Mouse (Mus musculus): ENCODE results near the gene Rras. TPM values are rescaled to one million over a fixed set of nuclear protein-coding genes. Genes with fewer than 3 reads are reported as not detected.

The Rras gene
- polyA plus RNA-seq, 1 experiment, result 56.8 TPM

DNA sequence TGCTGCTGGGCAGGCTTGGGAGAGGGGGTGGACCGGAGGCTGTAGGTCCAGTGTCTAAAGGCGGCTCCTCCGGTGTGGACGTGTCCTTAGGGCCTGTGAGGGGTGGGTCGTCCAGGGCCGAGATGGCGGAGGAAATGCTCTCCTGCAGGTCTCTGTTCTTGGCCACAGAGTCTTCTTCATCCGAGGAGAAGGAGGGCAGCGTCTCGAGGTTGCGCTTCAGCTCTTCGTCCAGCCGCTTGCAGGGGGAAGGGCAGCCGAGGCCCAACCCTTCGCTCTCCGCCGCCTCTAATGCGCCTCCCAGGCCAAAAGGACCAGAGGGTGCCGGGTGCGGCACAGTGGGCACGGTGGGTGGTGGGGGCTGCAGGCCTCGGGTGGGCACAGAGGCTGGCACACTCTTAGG lies 28.0 kb downstream of the Rras start:
- peaks cover 10% of the 10 kb centered on the region for H3K79me3 ChIP-seq (ENCODE audit: low read depth)
- no peak for TF ChIP-seq USF1 (IDR thresholded peaks at IDR 0.05; ENCODE audit: low read depth)
- no peak for TF ChIP-seq CEBPB (IDR thresholded peaks at IDR 0.05; ENCODE audit: low read depth)
- TF ChIP-seq MAX (IDR thresholded peaks at IDR 0.05), result no peak
- TF ChIP-seq CTCF (IDR thresholded peaks at IDR 0.05; ENCODE audit: control insufficient read depth, insufficient read depth, insufficient read length), result no peak
- no peak for TF ChIP-seq MYOD1 (IDR thresholded peaks at IDR 0.05; ENCODE audit: control insufficient read depth, insufficient read length, low read depth)
- no peak for TF ChIP-seq MYOG (IDR thresholded peaks at IDR 0.05; ENCODE audit: control insufficient read depth, extremely low read depth, insufficient read length)
- TF ChIP-seq FOSL1 (IDR thresholded peaks at IDR 0.05; ENCODE audit: insufficient read depth, low read length, poor library complexity, severe bottlenecking), result no peak
- no peaks in the 10 kb centered on the region for H3K27me3 ChIP-seq (ENCODE audit: control insufficient read depth, insufficient read depth, insufficient read length)
- H3K79me2 ChIP-seq (ENCODE audit: control insufficient read depth, insufficient read depth), result peaks cover 33% of the 10 kb centered on the region
- peaks cover 50% of the 10 kb centered on the region for H3K36me3 ChIP-seq (ENCODE audit: control insufficient read depth, insufficient read depth)
- no peak overlapping the region for H3ac ChIP-seq (ENCODE audit: control insufficient read depth, insufficient read length, low read depth)
- no peak overlapping the region for H3K4me3 ChIP-seq (ENCODE audit: insufficient read depth, poor library complexity, severe bottlenecking)

DNA sequence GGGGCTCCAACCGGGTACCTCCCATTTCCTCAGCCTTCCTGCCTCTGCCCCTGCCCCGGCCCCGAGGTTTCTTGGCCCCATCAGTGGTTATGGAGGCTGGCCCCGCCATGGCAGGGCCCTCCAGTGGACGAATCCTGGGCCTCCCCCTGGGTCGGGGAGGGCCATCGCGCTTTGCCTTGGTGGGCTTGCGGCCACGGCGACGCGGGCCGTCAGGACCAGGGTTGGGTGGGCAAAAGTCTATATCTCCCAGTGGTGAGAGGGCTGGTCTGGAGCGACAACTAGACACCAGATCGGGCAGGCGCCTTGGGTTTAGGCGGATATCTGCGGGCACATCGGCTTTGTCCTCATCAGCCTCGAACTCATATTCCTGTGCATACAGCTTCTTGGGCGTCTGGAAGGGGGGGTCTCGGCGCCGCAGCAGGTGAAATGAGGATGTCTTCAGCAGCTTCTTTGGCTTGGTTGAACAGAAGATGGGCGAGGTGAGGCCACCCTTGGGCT lies 29.1 kb downstream of the Rras start:
- Histone ChIP-seq H3ac (ENCODE audit: control insufficient read depth, insufficient read length, low read depth) (no peak overlapping the region), H3K27me3 (ENCODE audit: control insufficient read depth, insufficient read depth, insufficient read length) (no peaks in the 10 kb centered on the region), H3K79me3 (ENCODE audit: low read depth) (peaks cover 18% of the 10 kb centered on the region), H3K4me3 (ENCODE audit: insufficient read depth, poor library complexity, severe bottlenecking) (no peak overlapping the region), H3K36me3 (ENCODE audit: control insufficient read depth, insufficient read depth) (peaks cover 50% of the 10 kb centered on the region), H3K79me2 (ENCODE audit: control insufficient read depth, insufficient read depth) (peaks cover 41% of the 10 kb centered on the region)
- TF ChIP-seq CTCF (IDR thresholded peaks at IDR 0.05; ENCODE audit: control insufficient read depth, insufficient read depth, insufficient read length) (no peak), USF1 (IDR thresholded peaks at IDR 0.05; ENCODE audit: low read depth) (no peak), MYOG (IDR thresholded peaks at IDR 0.05; ENCODE audit: control insufficient read depth, extremely low read depth, insufficient read length) (no peak), MAX (IDR thresholded peaks at IDR 0.05) (no peak), FOSL1 (IDR thresholded peaks at IDR 0.05; ENCODE audit: insufficient read depth, low read length, poor library complexity, severe bottlenecking) (no peak), MYOD1 (IDR thresholded peaks at IDR 0.05; ENCODE audit: control insufficient read depth, insufficient read length, low read depth) (no peak), CEBPB (IDR thresholded peaks at IDR 0.05; ENCODE audit: low read depth) (no peak)

DNA sequence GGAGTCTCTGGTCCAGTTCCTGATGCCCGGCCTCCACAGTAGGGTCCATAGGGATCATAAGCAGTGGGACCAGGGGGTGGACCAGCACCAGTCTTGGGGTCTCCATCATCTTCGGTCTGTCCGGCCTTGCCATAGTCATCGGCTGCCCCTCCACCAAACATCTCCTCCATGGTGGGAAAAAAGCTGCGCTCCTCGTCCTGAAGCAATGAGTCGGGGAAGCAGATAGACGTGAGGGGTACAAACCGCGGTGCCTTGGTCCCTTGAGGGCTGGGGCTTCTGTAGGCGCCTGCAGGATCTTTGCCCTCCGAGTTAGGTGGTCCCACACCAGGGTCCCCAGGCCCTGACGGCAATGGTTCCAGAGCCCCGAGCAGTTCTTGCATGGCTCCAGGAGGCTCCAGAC lies 29.7 kb downstream of the Rras start:
- H3K36me3 ChIP-seq (ENCODE audit: control insufficient read depth, insufficient read depth), result peaks cover 46% of the 10 kb centered on the region
- TF ChIP-seq FOSL1 (IDR thresholded peaks at IDR 0.05; ENCODE audit: insufficient read depth, low read length, poor library complexity, severe bottlenecking), result no peak
- TF ChIP-seq CTCF (IDR thresholded peaks at IDR 0.05; ENCODE audit: control insufficient read depth, insufficient read depth, insufficient read length), result no peak
- no peak for TF ChIP-seq MYOD1 (IDR thresholded peaks at IDR 0.05; ENCODE audit: control insufficient read depth, insufficient read length, low read depth)
- TF ChIP-seq CEBPB (IDR thresholded peaks at IDR 0.05; ENCODE audit: low read depth), result no peak
- no peak for TF ChIP-seq MYOG (IDR thresholded peaks at IDR 0.05; ENCODE audit: control insufficient read depth, extremely low read depth, insufficient read length)
- TF ChIP-seq MAX (IDR thresholded peaks at IDR 0.05), result no peak
- TF ChIP-seq USF1 (IDR thresholded peaks at IDR 0.05; ENCODE audit: low read depth), result no peak
- H3K79me2 ChIP-seq (ENCODE audit: control insufficient read depth, insufficient read depth), result peaks cover 45% of the 10 kb centered on the region
- H3K4me3 ChIP-seq (ENCODE audit: insufficient read depth, poor library complexity, severe bottlenecking), result no peak overlapping the region
- no peak overlapping the region for H3ac ChIP-seq (ENCODE audit: control insufficient read depth, insufficient read length, low read depth)
- peaks cover 21% of the 10 kb centered on the region for H3K79me3 ChIP-seq (ENCODE audit: low read depth)
- H3K27me3 ChIP-seq (ENCODE audit: control insufficient read depth, insufficient read depth, insufficient read length), result no peaks in the 10 kb centered on the region

DNA sequence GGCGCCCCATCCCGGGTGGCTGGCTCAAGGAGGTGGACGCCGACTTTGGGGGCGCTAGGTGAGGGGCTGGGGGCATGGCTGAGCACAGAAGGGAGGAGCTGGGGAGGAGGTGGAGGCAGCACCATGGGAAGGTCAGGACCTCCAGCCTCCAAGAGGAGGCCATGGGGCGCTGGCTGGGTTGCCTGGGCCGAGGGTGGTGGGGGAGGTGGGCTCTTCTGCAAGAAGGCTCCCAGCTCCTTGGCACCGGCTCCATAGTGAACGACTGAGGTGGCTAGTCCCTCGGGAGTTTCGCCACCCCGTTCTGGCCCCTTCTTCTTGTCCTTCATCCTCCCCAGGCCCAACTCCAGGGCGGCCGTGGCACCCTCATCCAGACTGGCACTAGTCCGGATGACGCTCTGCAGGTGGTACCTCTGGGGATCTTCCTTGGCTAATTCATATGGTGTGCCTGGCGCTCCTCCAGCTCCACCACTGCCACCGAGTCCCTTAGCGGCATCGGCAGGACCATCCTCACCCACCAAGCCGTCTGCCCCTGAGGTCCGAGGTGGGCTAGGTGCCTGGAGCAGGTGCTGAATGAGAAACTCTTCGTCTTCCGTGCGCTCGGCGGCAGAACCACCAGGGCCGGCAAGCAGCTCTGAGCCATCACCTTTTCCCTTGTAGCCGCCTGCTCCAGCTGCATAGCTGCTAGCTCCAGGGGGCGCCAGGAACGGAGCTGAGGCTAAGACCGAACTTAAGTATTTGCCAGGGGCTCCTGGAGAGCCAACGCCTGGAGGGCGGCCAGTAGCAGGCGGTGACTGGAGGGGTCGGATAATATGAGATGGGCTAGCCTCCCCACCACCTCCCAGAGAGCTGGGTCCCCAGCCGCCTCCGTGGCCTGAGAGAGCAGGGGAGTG lies 30.5 kb downstream of the Rras start:
- H3ac ChIP-seq (ENCODE audit: control insufficient read depth, insufficient read length, low read depth), result no peak overlapping the region
- peaks cover 21% of the 10 kb centered on the region for H3K79me3 ChIP-seq (ENCODE audit: low read depth)
- no peaks in the 10 kb centered on the region for H3K27me3 ChIP-seq (ENCODE audit: control insufficient read depth, insufficient read depth, insufficient read length)
- peaks cover 44% of the 10 kb centered on the region for H3K36me3 ChIP-seq (ENCODE audit: control insufficient read depth, insufficient read depth)
- TF ChIP-seq MYOG (IDR thresholded peaks at IDR 0.05; ENCODE audit: control insufficient read depth, extremely low read depth, insufficient read length) (no peak), CEBPB (IDR thresholded peaks at IDR 0.05; ENCODE audit: low read depth) (no peak), MYOD1 (IDR thresholded peaks at IDR 0.05; ENCODE audit: control insufficient read depth, insufficient read length, low read depth) (no peak)
- H3K79me2 ChIP-seq (ENCODE audit: control insufficient read depth, insufficient read depth), result peaks cover 47% of the 10 kb centered on the region
- H3K4me3 ChIP-seq (ENCODE audit: insufficient read depth, poor library complexity, severe bottlenecking), result no peak overlapping the region

DNA sequence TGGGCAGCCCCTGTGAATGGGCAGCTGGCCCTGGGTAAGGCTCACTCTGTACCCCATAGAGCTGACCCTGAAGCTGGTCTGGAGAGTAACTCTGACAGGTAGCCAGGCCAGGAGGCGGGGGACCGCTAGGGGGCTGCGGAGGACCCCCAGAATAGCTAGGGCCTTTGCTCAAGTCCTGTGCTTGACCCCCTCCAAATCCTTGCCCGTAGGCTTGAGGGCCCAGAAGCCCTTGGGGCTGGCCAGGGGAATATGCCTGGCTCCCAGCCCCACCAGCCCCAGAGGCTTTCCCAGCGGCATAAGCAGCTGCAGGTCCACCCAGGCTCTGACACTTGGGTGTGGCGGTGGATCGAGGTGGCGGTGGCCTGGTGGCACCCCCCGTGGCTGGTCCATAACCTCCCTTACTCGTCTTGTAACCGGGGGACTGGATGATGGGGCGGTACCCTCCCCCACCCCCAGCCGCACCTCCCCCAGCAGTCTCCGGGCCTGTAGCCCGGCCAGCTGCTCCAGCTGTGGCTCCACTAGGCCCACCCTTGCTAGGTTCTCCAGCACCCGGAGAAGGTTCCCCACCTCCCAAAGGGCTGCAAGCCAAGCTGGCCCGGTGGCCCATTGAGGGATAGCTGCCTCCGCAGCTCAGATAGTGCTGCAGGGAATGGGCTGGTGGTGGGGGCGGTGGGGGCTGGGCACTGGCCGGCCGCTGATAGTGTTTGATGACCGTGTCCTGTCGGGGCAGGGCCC lies 31.3 kb downstream of the Rras start:
- Histone ChIP-seq H3K4me3 (ENCODE audit: insufficient read depth, poor library complexity, severe bottlenecking) (no peak overlapping the region), H3ac (ENCODE audit: control insufficient read depth, insufficient read length, low read depth) (no peak overlapping the region), H3K36me3 (ENCODE audit: control insufficient read depth, insufficient read depth) (peaks cover 40% of the 10 kb centered on the region), H3K79me3 (ENCODE audit: low read depth) (peaks cover 21% of the 10 kb centered on the region), H3K27me3 (ENCODE audit: control insufficient read depth, insufficient read depth, insufficient read length) (no peaks in the 10 kb centered on the region), H3K79me2 (ENCODE audit: control insufficient read depth, insufficient read depth) (peaks cover 47% of the 10 kb centered on the region)
- TF ChIP-seq MAX (IDR thresholded peaks at IDR 0.05) (no peak), MYOD1 (IDR thresholded peaks at IDR 0.05; ENCODE audit: control insufficient read depth, insufficient read length, low read depth) (no peak), CTCF (IDR thresholded peaks at IDR 0.05; ENCODE audit: control insufficient read depth, insufficient read depth, insufficient read length) (no peak), USF1 (IDR thresholded peaks at IDR 0.05; ENCODE audit: low read depth) (no peak), MYOG (IDR thresholded peaks at IDR 0.05; ENCODE audit: control insufficient read depth, extremely low read depth, insufficient read length) (no peak), FOSL1 (IDR thresholded peaks at IDR 0.05; ENCODE audit: insufficient read depth, low read length, poor library complexity, severe bottlenecking) (no peak), CEBPB (IDR thresholded peaks at IDR 0.05; ENCODE audit: low read depth) (no peak)

All from C2C12 (cell line).